Mouse (Mus musculus): ENCODE measurements around the gene Gm5475. TPM values are rescaled to one million over a fixed set of nuclear protein-coding genes. Genes with fewer than 3 reads are reported as not detected.

The Gm5475 gene
- total RNA-seq (2023): not detected

DNA sequence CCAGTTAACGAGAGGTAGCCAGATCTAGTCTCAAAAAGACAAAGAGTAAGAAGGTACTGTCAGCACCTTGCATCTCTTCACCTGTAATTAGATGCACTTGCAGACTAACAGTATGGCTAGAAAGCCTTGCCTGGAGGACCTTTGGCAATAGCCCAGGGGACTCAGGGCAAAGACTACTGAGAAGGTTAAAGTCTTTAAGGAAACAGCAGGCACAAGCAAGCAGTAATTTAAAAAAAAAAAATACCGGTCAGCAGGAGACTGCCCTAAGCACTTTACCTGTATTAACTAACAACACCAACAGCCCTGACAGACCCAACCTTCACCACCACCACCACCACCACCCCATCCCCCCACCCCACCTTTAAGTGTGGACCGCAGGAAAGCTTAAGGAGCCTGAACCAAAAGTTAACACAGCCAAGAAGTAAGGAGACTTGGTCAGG lies at the start of gene Gm5475:
Gene Gm5475, plus strand, starts transcription at position 390 of the 440 bp plus-strand sequence.

DNA sequence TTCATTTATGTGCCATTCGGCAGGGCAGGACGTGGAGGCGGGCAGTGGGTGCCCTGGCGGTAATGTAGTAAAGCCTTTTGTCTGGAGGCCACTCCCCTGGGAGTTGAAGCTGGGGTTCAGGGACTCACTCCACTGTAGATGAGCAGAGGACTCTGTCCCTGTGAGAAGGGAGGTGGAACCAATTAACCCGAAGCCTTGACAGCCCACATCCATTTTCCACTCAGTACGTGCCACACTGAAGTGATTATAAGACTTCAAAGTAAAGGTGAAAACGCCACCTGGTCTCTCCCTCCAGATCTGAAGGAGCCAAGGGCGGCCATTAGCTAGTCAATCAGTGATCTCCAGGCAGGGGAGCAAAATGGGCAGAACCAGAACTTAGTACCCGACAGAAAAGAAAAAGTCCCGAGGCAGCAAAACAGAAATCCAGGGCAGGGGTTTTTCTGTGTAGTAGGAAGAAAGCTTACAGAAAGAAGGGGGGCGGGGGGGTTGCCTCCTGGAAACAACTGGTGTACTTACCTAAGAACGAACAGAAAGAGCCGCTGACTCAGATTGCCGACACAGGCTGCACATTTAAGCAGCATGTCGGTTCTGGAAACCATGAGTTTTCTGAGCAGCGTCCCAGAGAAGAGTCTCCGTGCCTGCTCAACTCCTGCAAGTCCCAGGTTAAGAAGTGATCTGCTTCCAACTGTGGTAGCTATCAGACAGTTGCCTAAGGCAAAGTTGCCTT lies 2.6 kb downstream of the Gm5475 start, which contains the start of gene Slc11a2:
Gene Slc11a2, minus strand, starts transcription at position 677 of the 727 bp plus-strand sequence.

DNA sequence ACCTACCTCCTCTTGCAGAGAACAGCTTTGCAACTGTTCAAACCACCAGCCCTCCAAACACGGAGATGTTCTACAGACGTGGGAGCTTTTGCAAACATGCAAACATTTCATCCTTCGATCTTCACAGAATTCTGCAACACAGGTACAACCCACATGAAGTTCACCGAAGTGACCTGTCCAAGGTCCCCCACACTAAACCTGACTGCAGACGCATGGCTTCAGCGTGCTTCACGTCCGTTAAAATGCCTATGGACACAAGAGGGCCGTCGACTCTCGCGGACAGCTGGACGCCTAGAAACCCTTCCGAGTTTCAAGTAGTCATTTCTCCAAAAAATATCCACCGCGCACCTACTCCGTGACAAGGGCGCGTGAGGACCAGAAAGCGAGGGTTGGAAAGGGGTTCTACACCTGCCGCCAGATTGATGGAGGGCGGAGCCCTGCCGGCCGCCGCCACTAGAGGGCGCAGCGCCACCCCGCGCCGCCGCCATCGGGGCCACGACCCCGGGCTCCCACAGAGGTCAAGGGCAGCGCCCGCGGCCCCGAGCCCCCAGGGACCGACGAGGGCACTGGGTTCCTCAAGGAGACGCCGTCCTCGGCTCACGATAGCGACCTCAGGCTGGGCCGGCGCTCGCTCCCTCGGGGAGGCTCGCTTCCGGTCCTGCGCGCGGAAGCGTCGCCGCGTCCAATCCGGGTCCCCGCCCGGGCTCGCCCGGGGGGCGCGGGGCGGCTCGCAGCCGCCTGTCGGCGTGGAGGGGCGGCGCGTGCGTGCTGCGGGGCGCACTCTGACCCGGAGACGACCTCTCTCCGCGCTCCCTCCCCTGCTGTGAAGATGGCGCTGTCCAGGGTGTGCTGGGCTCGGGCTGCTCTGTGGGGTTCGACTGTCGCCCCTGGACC lies 46.6 kb downstream of the Gm5475 start, which contains the start of gene Letmd1:
Gene Letmd1, plus strand, starts transcription at position 729 of the 894 bp plus-strand sequence.

Other genes with a start within 250 kb of the Gm5475 start
- 10 to 100 TPM; 58.9 to 73.3 TPM for gene Atf1, start 194.3 kb upstream of the Gm5475 start, total RNA-seq (2023)
- not detected for gene Tmprss12, start 141.3 kb upstream of the Gm5475 start, total RNA-seq (2023)
- 10 to 100 TPM; 63.1 to 73.6 TPM for gene Mettl7a1, start 118.0 kb upstream of the Gm5475 start, total RNA-seq (2023)
- gene Mettl7a3, start 87.2 kb upstream of the Gm5475 start, total RNA-seq (2023): under 1 TPM in 1 of 2 experiments, not detected in 1; 0.63 TPM
- gene Methig1, start 69.0 kb upstream of the Gm5475 start, total RNA-seq (2023): not detected
- gene Mettl7a2, start 68.9 kb upstream of the Gm5475 start, total RNA-seq (2023): 1 to 10 TPM; 2.0 to 2.5 TPM
- gene Higd1c, start 57.6 kb upstream of the Gm5475 start, total RNA-seq (2023): not detected
- 10 to 100 TPM; 30.3 to 30.6 TPM for gene Slc11a2, start 2.9 kb downstream of the Gm5475 start, total RNA-seq (2023)
- gene Letmd1, start 46.9 kb downstream of the Gm5475 start, total RNA-seq (2023): 10 to 100 TPM; 27.2 to 29.2 TPM
- gene Csrnp2, start 73.3 kb downstream of the Gm5475 start, total RNA-seq (2023): 1 to 10 TPM; 2.0 to 2.7 TPM
- 1 to 10 TPM; 7.2 to 8.8 TPM for gene Tfcp2, start 129.9 kb downstream of the Gm5475 start, total RNA-seq (2023)
- gene Pou6f1, start 177.8 kb downstream of the Gm5475 start, total RNA-seq (2023): 10 to 100 TPM; 12.4 to 15.5 TPM
- 100 to 1,000 TPM; 500 to 526 TPM for gene Dazap2, start 193.2 kb downstream of the Gm5475 start, total RNA-seq (2023)
- gene Smagp, start 214.8 kb downstream of the Gm5475 start, total RNA-seq (2023): 10 to 100 TPM; 60.8 to 79.4 TPM
- gene Bin2, start 247.4 kb downstream of the Gm5475 start, total RNA-seq (2023): 100 to 1,000 TPM; 508 to 528 TPM